Mouse (Mus musculus): ENCODE data around the gene Ticrr. TPM values are rescaled to one million over a fixed set of nuclear protein-coding genes. Genes with fewer than 3 reads are reported as not detected.

Gene Ticrr
- polyA plus RNA-seq, 2 experiments: 7.4 to 7.9 TPM

DNA sequence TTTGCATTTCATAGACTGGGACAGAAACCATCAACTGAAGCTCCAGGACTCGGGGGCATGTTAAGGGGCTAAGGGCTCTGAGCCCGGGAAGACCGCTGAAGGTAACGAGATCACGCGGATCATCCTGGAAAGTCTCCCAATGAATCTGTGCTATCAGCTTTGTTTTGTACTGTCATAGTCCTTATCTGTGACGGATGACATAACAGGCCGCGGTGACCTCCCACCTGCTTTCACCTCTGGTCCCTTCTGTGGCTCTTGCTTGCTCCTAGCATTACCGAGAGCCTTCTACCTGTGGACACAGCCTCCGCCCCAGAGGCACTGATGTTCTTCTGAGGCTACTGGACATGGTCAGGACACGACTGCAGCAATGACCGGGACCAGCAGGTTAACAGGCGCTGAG is 76.5 kb downstream of the Ticrr start:
- Histone ChIP-seq H3K4me1 (ENCODE audit: control insufficient read depth, insufficient read depth, low read length) (no peaks in the 10 kb centered on the region), H3K4me3 (replicated peaks; ENCODE audit: low read length) (no peak overlapping the region), H3K4me2 (replicated peaks; ENCODE audit: low read depth, low read length, severe bottlenecking) (no peak overlapping the region), H3K27ac (replicated peaks; ENCODE audit: low read depth, low read length) (no peak overlapping the region), H3K9me3 (ENCODE audit: control insufficient read depth, low read length) (no peaks in the 10 kb centered on the region), H3K27me3 (ENCODE audit: control insufficient read depth, insufficient read depth, low read length) (no peaks in the 10 kb centered on the region), H3K9ac (ENCODE audit: low read depth, low read length, severe bottlenecking) (no peak overlapping the region), H3K36me3 (ENCODE audit: control insufficient read depth, insufficient read depth, low read length) (peaks cover 13% of the 10 kb centered on the region; the same call in 1 of the 2 replicates)
- 92% methylated on average over 14 of the region's 14 CpGs for WGBS
- TF ChIP-seq POLR2A (IDR thresholded peaks at IDR 0.05; ENCODE audit: borderline replicate concordance, extremely low read depth, insufficient read depth, insufficient read length): no peak
- no peak for DNase-seq (ENCODE audit: low spot score)
- ATAC-seq (ENCODE audit: low FRiP score, low read depth): no peak

DNA sequence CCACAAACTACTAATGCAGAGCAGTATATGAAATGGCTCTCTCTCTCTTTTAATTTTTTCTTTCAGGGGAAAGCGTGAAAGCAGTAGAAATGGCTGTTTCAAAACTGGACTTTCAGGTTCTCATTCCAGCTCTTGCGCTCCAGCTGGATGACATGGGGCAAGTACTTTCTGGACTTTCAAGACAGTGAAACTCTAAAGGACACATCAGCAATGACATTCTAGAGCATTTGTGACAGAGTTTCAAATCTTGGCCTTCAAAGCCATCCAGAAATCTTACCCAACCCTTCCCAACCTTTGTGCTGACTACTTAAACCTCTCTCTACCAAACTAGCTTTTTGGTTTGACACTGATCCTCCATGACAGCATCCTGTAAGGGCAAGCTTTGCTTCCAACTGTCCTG is 78.9 kb downstream of the Ticrr start:
- Histone ChIP-seq H3K4me1 (ENCODE audit: control insufficient read depth, insufficient read depth, low read length) (peaks cover 4% of the 10 kb centered on the region), H3K27ac (replicated peaks; ENCODE audit: low read depth, low read length) (no peak overlapping the region), H3K4me3 (replicated peaks; ENCODE audit: low read length) (no peak overlapping the region), H3K4me2 (replicated peaks; ENCODE audit: low read depth, low read length, severe bottlenecking) (no peak overlapping the region), H3K9ac (ENCODE audit: low read depth, low read length, severe bottlenecking) (no peak overlapping the region), H3K9me3 (ENCODE audit: control insufficient read depth, low read length) (no peaks in the 10 kb centered on the region), H3K27me3 (ENCODE audit: control insufficient read depth, insufficient read depth, low read length) (no peaks in the 10 kb centered on the region), H3K36me3 (ENCODE audit: control insufficient read depth, insufficient read depth, low read length) (peaks cover 13% of the 10 kb centered on the region; the same call in 1 of the 2 replicates)
- WGBS: 88% methylated on average over 2 of the region's 2 CpGs
- ATAC-seq (ENCODE audit: low FRiP score, low read depth) (no peak), DNase-seq (ENCODE audit: low spot score) (no peak)
- TF ChIP-seq POLR2A (IDR thresholded peaks at IDR 0.05; ENCODE audit: borderline replicate concordance, extremely low read depth, insufficient read depth, insufficient read length): no peak

DNA sequence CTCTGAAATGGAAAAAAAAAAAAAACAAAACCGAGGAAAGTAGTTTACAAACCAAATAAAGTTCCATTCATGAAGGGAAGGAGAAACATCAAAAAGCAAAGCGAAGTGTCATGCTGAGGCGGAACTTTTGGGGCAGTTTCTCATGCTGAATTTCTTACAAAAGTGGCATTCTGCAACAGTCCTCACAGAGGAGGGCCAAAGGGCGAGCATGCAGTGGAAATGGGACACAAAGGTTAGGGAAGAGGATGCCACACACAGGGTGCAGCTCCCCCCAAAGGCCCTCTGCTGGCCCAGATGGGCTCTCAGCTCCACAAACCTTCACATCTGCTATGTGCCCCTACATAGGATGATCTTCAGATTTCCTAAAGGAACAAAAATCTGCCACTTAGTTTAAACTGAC is 80.3 kb downstream of the Ticrr start:
- no peak for TF ChIP-seq POLR2A (IDR thresholded peaks at IDR 0.05; ENCODE audit: borderline replicate concordance, extremely low read depth, insufficient read depth, insufficient read length)

DNA sequence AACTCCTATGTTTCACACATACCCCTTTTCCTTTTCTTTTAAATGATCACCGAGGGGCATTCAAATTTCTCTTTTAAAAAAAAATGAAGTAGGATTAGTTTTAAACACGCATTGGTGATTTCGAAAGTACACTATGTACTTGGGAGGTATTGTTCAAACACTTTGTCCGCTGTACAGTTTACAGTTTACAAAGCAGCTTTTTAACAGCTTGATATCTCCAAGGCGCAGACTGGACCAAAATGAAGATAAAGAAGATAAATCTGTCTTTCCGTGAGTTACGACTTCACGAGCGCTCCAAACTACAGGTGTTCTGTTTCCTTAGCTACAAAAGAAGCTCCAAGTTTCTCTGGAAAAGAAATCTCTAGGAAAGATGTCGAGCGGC is 82.3 kb downstream of the Ticrr start:
- Histone ChIP-seq H3K4me2 (replicated peaks; ENCODE audit: low read depth, low read length, severe bottlenecking) (peak overlapping the region; percentile 95), H3K27ac (replicated peaks; ENCODE audit: low read depth, low read length) (no peak overlapping the region), H3K9ac (ENCODE audit: low read depth, low read length, severe bottlenecking) (peak overlapping the region; percentile 68), H3K4me3 (replicated peaks; ENCODE audit: low read length) (peak overlapping the region; percentile 79), H3K9me3 (ENCODE audit: control insufficient read depth, low read length) (no peaks in the 10 kb centered on the region), H3K4me1 (ENCODE audit: control insufficient read depth, insufficient read depth, low read length) (peaks cover 4% of the 10 kb centered on the region), H3K36me3 (ENCODE audit: control insufficient read depth, insufficient read depth, low read length) (0 out of 2 replicates have a peak, but pooled peaks cover 5% of the 10 kb centered on the region), H3K27me3 (ENCODE audit: control insufficient read depth, insufficient read depth, low read length) (no peaks in the 10 kb centered on the region)
- TF ChIP-seq POLR2A (IDR thresholded peaks at IDR 0.05; ENCODE audit: borderline replicate concordance, extremely low read depth, insufficient read depth, insufficient read length): no peak
- WGBS: 16% methylated on average over 11 of the region's 11 CpGs
- ATAC-seq (ENCODE audit: low FRiP score, low read depth) (no peak), DNase-seq (ENCODE audit: low spot score) (no peak)

More for the DNA sequence above, 80.3 kb downstream of the Ticrr start:
- H3K4me2 ChIP-seq (replicated peaks; ENCODE audit: low read depth, low read length, severe bottlenecking): no peak overlapping the region
- 74% methylated on average over 4 of the region's 4 CpGs for WGBS
- no peak overlapping the region for H3K27ac ChIP-seq (replicated peaks; ENCODE audit: low read depth, low read length)
- peaks cover 9% of the 10 kb centered on the region; the same call in 1 of the 2 replicates for H3K36me3 ChIP-seq (ENCODE audit: control insufficient read depth, insufficient read depth, low read length)
- H3K9me3 ChIP-seq (ENCODE audit: control insufficient read depth, low read length): no peaks in the 10 kb centered on the region
- no peak for DNase-seq (ENCODE audit: low spot score)
- no peaks in the 10 kb centered on the region for H3K27me3 ChIP-seq (ENCODE audit: control insufficient read depth, insufficient read depth, low read length)
- H3K4me1 ChIP-seq (ENCODE audit: control insufficient read depth, insufficient read depth, low read length): peaks cover 4% of the 10 kb centered on the region
- no peak for ATAC-seq (ENCODE audit: low FRiP score, low read depth)
- no peak overlapping the region for H3K9ac ChIP-seq (ENCODE audit: low read depth, low read length, severe bottlenecking)
- H3K4me3 ChIP-seq (replicated peaks; ENCODE audit: low read length): no peak overlapping the region

DNA sequence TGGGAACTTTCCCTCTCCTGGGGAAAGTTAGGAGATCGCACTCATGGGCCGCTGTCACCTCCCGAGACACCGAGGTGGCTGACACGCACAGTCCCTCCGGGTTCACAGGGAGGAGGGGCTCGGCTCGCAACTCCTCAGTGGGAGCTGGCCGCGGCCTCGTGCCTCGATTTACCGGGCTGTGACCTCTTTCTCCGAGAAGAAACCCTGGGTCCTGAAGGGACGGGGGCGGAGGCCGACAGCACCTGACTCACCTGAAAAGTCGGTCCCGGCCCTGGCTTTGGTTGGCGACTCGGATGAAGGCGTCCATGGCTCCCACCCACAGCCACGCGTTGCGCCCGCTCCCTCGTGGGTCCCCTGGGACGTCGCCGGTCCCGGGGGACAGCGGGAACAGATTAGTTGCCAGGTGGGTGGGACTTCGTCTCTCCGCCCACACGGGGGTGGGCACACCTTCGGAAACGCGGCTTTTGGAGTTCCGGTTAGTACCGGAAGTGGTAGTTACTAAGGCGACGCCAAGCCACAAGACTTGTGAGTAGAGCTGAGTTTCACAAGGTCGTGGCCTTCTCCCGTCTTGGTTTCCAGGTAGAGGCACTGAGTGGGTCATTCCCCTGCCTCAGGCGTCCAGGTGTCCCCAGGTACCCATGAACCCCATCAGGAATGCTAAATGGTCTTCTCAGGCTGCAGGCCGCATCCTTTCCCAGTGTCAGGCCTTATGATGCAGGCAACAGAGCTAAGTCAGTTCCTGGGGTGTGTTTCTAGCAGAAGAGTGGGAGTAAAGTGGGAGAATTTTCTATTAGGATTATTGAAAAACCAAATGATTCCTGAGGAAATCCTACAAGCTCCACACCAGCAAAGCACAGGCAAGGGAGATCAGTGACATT is 82.9 kb downstream of the Ticrr start, which contains the start of the genes Pex11a and Wdr93:
Gene Pex11a (minus strand): TSS at position 473 of the 878 bp plus-strand sequence.
Gene Wdr93 (plus strand): TSS at position 505 of the 878 bp plus-strand sequence.
- 0 out of 2 replicates have a peak, but pooled peaks have one; percentile 21 for TF ChIP-seq POLR2A (IDR thresholded peaks at IDR 0.05; ENCODE audit: borderline replicate concordance, extremely low read depth, insufficient read depth, insufficient read length)
- H3K4me1 ChIP-seq (ENCODE audit: control insufficient read depth, insufficient read depth, low read length): peaks cover 4% of the 10 kb centered on the region
- no peaks in the 10 kb centered on the region for H3K27me3 ChIP-seq (ENCODE audit: control insufficient read depth, insufficient read depth, low read length)
- peak within 1 kb of the TSS; percentile 79 for H3K4me3 ChIP-seq (replicated peaks; ENCODE audit: low read length)
- 3% methylated on average over 41 of the region's 46 CpGs for WGBS
- ATAC-seq (ENCODE audit: low FRiP score, low read depth) (peak; percentile 85), DNase-seq (ENCODE audit: low spot score) (peak; percentile 90)
- peak within 1 kb of the TSS; percentile 68 for H3K9ac ChIP-seq (ENCODE audit: low read depth, low read length, severe bottlenecking)
- no peak within 1 kb of the TSS for H3K27ac ChIP-seq (replicated peaks; ENCODE audit: low read depth, low read length)
- H3K9me3 ChIP-seq (ENCODE audit: control insufficient read depth, low read length): no peaks in the 10 kb centered on the region
- H3K4me2 ChIP-seq (replicated peaks; ENCODE audit: low read depth, low read length, severe bottlenecking): peak within 1 kb of the TSS; percentile 95
- H3K36me3 ChIP-seq (ENCODE audit: control insufficient read depth, insufficient read depth, low read length): 0 out of 2 replicates have a peak, but pooled peaks cover 5% of the 10 kb centered on the region
